Mouse (Mus musculus) lung, embryonic 14.5 days (tissue): ENCODE results near the gene Ovch2. TPM values are rescaled to one million over a fixed set of nuclear protein-coding genes. Genes with fewer than 3 reads are reported as not detected.
"Not testable (repeated sequence)": the region's sequence is repeated elsewhere in the genome, so short reads cannot be mapped to it uniquely, and the experiment has no call there.

Experiments
- ATAC-seq: fragments of 200-750 bp; cut with Nextera tagmentation; 2 replicates; pipeline ENCODE4 v1.8.0; 2017; ENCODE audit warnings: mild to moderate bottlenecking, moderate TSS enrichment, moderate library complexity; ENCODE audit not compliant: insufficient read depth
- DNase-seq: peaks from one replicate; pipeline ENCODE4 v3.0.0-alpha.2; 2015
- H3K27ac ChIP-seq: fragments of 300-500 bp; sonication (generic); 2 replicates; pipeline ENCODE4 v1.5.1; 2014; ENCODE audit warnings: low read depth, mild to moderate bottlenecking, moderate library complexity
- H3K27me3 ChIP-seq: fragments of 300-500 bp; sonication (generic); 2 replicates; pipeline ENCODE4 v1.6.1; 2014; ENCODE audit warnings: low read length, control low read depth; ENCODE audit not compliant: insufficient read depth
- H3K36me3 ChIP-seq: fragments of 300-500 bp; sonication (generic); 2 replicates; pipeline ENCODE4 v1.6.1; 2014; ENCODE audit warnings: control low read depth; ENCODE audit not compliant: insufficient read depth
- H3K4me1 ChIP-seq: fragments of 300-500 bp; sonication (generic); 2 replicates; pipeline ENCODE4 v1.6.1; 2014; ENCODE audit warnings: antibody characterized with exemption, control low read depth; ENCODE audit not compliant: insufficient read depth
- H3K4me2 ChIP-seq: fragments of 300-500 bp; sonication (generic); 2 replicates; pipeline ENCODE4 v1.6.1; 2014; ENCODE audit warnings: mild to moderate bottlenecking
- H3K4me3 ChIP-seq: fragments of 300-500 bp; sonication (generic); 2 replicates; pipeline ENCODE4 v1.5.1; 2014; ENCODE audit warnings: low read depth, low read length
- H3K9ac ChIP-seq: fragments of 300-500 bp; sonication (generic); 2 replicates; pipeline ENCODE4 v1.6.1; 2014
- H3K9me3 ChIP-seq: fragments of 300-500 bp; sonication (generic); 2 replicates; pipeline ENCODE4 v1.6.1; 2016; ENCODE audit warnings: low read depth, low read length, control low read depth
- CTCF ChIP-seq: IDR thresholded peaks from 2 replicates; pipeline ENCODE4 v1.5.1; 2016; ENCODE audit warnings: antibody characterized with exemption, low read depth
- WGBS: fragments of 180-500 bp; shearing (Covaris S2); extraction: QIAGEN DNeasy Blood & Tissue Kit; methylation state at CpG from one replicate; pipeline ENCODE4 v1.1.7; 2014; 5-methylcytosine and 5-hydroxymethylcytosine counted together
- polyA plus RNA-seq: library from polyadenylated mRNA; unstranded; fragments of >200 nt; fragmentation: Nextera tagmentation; extraction: Ambion mirVana; gene quantifications from 2 replicates; pipeline ENCODE4 v1.2.1, GENCODE M21; 2014

The Ovch2 gene
- polyA plus RNA-seq: not detected in 2 replicates

DNA sequence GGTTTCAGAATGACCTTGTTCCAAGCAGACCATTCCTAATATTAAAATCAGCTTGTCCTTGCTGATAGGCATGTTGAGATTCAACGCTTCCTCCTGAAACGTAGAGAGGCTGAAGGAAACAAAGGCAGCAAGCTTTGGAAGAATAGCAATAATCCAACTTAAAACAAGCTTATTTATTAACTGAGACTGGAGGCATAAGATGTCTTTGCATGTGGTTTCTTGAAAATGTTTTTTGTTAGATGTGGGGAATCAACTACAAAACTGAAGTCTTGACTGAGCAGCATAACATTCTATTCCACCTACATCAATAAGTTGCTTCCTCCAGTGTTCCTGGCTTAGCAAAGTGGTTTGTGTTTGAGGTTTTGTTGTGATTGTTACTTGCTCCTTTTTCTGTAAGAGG lies at the start of gene Ovch2:
Ovch2 (minus strand) TSS at position 101 of the 400 bp plus-strand sequence.
- 80% methylated on average over 2 of the region's 2 CpGs for WGBS
- TF ChIP-seq CTCF: no peak
- ATAC-seq: no peak
- Histone ChIP-seq H3K9me3 (no peaks in the 10 kb centered on the region), H3K4me3 (no peak within 1 kb of the TSS), H3K9ac (no peak within 1 kb of the TSS), H3K27me3 (no peaks in the 10 kb centered on the region), H3K4me2 (no peak within 1 kb of the TSS), H3K4me1 (no peaks in the 10 kb centered on the region), H3K36me3 (no peaks in the 10 kb centered on the region), H3K27ac (no peak within 1 kb of the TSS)
- DNase-seq: no peak

DNA sequence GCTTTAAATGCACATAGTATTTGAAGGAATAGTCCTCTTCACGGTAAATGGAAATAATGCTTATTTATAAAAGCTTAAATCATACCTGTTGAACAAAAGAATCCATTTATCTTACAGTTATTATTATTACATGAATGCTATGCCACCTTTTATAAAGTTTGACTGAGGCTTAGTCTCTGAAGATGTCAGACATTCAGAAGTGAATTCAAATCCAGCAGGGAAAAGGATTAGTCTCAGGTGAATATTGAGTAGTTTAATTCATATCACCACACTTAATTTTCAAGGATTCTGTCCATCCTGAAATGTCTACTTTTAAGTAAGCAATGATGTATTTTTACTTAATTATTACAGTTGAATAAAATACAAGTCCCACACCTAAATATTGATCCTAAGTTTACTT lies 46.4 kb upstream of the Ovch2 start, which contains the start of gene Olfr470:
Olfr470 (minus strand) TSS at position 101 of the 400 bp plus-strand sequence.
- not testable (repeated sequence) for H3K4me1 ChIP-seq

DNA sequence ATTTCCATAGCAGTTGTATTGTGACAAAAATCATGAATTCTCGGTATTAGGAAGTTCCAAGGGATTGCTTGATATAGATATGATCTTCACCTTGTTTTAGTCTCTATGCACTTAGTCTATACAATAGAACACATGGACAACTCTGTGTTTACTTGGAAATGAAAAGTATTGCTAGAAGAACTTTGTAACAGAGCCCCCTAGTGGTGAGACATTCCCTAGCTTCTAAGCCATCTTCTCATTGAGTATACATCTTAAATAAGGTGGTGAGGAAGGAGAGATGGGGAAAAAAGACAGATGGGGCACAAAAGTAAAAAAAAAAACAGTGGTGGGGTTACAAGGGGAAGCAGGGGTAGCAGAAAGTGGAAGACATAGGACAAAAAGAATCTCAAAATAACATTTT lies 40.7 kb upstream of the Ovch2 start:
- peak; percentile 45 for DNase-seq
- Histone ChIP-seq H3K4me3 (no peak overlapping the region), H3K9me3 (no peaks in the 10 kb centered on the region), H3K4me2 (no peak overlapping the region), H3K27me3 (no peaks in the 10 kb centered on the region), H3K4me1 (no peaks in the 10 kb centered on the region), H3K36me3 (no peaks in the 10 kb centered on the region), H3K9ac (no peak overlapping the region), H3K27ac (no peak overlapping the region)
- 80% methylated on average over 1 of the region's 1 CpGs for WGBS
- TF ChIP-seq CTCF: peak; percentile 48
- no peak for ATAC-seq

More for the DNA sequence above, 46.4 kb upstream of the Ovch2 start, which contains the start of gene Olfr470:
- H3K27me3 ChIP-seq, H3K4me2 ChIP-seq, H3K36me3 ChIP-seq, H3K9ac ChIP-seq, H3K9me3 ChIP-seq, H3K4me3 ChIP-seq, H3K27ac ChIP-seq, DNase-seq, ATAC-seq: not testable (repeated sequence)
- 86% methylated on average over 1 of the region's 1 CpGs for WGBS

GRCm38 (mm10) chr7:107825441-107825840 lies 24.4 kb upstream of the Ovch2 start, which contains the start of gene Olfr469:
Gene Olfr469 (minus strand): TSS chr7:107825541.
- not testable (repeated sequence) for H3K9me3 ChIP-seq, H3K36me3 ChIP-seq, H3K4me2 ChIP-seq, H3K4me3 ChIP-seq, ATAC-seq, H3K27me3 ChIP-seq, H3K9ac ChIP-seq, H3K4me1 ChIP-seq, H3K27ac ChIP-seq, DNase-seq

DNA sequence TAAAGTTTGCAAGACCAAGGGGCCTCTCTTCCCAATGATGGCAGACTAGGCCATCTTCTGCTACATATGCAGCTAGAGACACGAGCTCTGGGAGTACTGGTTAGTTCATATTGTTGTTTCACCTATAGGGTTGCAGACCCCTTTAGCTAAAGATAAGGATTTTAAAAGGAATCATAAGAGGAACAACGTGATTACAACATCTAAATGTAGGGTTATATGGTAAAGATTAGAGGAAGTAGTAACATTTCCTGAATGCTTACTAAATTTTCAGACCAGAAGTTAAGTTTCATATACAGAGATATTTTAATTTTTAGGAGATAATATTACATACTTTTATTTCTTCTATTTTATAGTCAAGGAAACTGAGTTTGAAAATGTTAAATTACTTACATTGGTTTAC lies 22.9 kb upstream of the Ovch2 start:
- H3K4me2 ChIP-seq, H3K9me3 ChIP-seq, H3K4me3 ChIP-seq, ATAC-seq, H3K27ac ChIP-seq, H3K4me1 ChIP-seq, H3K9ac ChIP-seq, DNase-seq, H3K27me3 ChIP-seq, H3K36me3 ChIP-seq: not testable (repeated sequence)
- 53% methylated on average over 2 of the region's 2 CpGs for WGBS

DNA sequence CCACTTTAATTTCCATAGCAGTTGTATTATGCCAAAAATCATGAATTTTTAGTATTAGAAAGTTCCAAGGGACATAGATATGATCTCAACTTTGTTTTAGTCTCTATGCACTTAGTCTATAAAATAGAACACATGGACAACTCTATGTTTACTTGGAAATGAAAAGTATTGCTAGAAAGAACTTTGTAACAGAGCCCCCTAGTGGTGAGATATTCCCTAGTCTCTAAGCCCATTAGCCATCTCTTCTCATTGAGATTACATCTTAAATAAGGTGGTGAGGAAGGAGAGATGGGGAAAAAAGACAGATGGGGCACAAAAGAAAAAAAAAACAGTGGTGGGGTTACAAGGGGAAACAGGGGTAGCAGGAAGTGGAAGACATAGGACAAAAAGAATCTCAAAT lies 18.4 kb upstream of the Ovch2 start:
- ATAC-seq: no peak
- peak; percentile 41 for DNase-seq
- H3K27me3 ChIP-seq: no peaks in the 10 kb centered on the region

DNA sequence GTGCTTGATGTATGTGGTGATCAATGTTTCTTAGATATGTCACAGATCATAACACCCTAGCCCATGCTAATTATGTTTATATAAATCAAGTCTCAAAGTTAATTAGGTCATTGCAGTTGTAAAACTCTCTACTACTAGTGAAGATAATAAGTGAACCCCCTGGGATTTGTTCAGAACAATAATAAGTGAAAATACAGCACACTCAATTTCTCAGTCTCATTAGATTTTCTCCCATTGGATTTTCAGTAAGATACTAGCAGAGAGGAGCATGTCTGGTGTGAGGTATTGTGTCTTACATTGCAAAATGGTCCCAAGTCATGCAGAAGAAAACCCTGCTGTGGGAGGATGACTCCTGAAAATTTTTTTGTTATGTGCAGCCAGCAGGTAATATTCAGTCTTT lies 11.0 kb upstream of the Ovch2 start, which contains the start of gene Olfr467:
Olfr467 (plus strand) TSS at position 301 of the 400 bp plus-strand sequence.
- H3K4me3 ChIP-seq: no peak within 1 kb of the TSS
- H3K4me2 ChIP-seq: no peak within 1 kb of the TSS
- TF ChIP-seq CTCF: no peak
- H3K27me3 ChIP-seq: no peaks in the 10 kb centered on the region
- H3K9ac ChIP-seq: no peak within 1 kb of the TSS
- H3K9me3 ChIP-seq: no peaks in the 10 kb centered on the region; the same call in 1 of the 2 replicates
- H3K4me1 ChIP-seq: no peaks in the 10 kb centered on the region
- H3K36me3 ChIP-seq: no peaks in the 10 kb centered on the region
- H3K27ac ChIP-seq: no peak within 1 kb of the TSS
- no peak for ATAC-seq
- DNase-seq: no peak

More for the DNA sequence above, 18.4 kb upstream of the Ovch2 start:
- H3K27ac ChIP-seq: no peak overlapping the region
- no peak overlapping the region for H3K4me2 ChIP-seq
- no peaks in the 10 kb centered on the region for H3K4me1 ChIP-seq
- no peak overlapping the region for H3K4me3 ChIP-seq
- no peak overlapping the region for H3K9ac ChIP-seq
- no peaks in the 10 kb centered on the region for H3K36me3 ChIP-seq
- no peaks in the 10 kb centered on the region for H3K9me3 ChIP-seq
- TF ChIP-seq CTCF: peak; percentile 46

DNA sequence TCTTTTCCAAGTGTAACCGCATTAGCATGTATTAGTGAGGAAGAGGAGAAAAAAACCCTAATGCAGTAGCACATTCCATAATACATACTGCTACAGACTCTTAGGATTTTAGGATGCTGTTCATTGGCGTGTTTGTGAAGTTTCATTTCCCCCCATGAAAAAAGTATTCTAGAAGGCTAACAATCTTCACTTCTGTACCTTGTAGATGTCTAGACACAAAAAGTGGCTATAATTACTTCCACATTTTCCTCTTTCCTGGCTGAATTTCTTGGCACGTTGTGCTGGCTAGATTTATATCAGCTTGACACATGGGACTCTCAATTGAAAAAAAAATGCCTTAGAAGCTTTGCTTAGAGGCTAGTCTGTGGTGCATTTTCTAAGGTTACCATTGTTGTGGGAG lies 1.1 kb upstream of the Ovch2 start:
- no peaks in the 10 kb centered on the region for H3K27me3 ChIP-seq
- no peaks in the 10 kb centered on the region for H3K36me3 ChIP-seq
- no peaks in the 10 kb centered on the region for H3K9me3 ChIP-seq
- H3K4me3 ChIP-seq: no peak overlapping the region
- TF ChIP-seq CTCF: no peak
- H3K4me1 ChIP-seq: no peaks in the 10 kb centered on the region
- H3K27ac ChIP-seq: no peak overlapping the region
- no peak overlapping the region for H3K4me2 ChIP-seq
- WGBS: 64% methylated on average over 3 of the region's 3 CpGs
- no peak overlapping the region for H3K9ac ChIP-seq
- ATAC-seq (no peak), DNase-seq (no peak)
